Mouse (Mus musculus) left cerebral cortex, postnatal 14 days (tissue): ENCODE results near the gene Hsd17b12. TPM values are rescaled to one million over a fixed set of nuclear protein-coding genes. Genes with fewer than 3 reads are reported as not detected.
A peak's percentile ranks its signal among the peaks of the same experiment; 100 is the strongest.

Experiments
- DNase-seq, 2 experiments: peaks; one replicate each; pipeline ENCODE4 v3.0.0; 2021 to 2022; ENCODE audit warnings: low spot score in 2 of 2, mixed read lengths in 1 of 2
- intact Hi-C: fragments of 180-260 bp; cut with DNase I; formaldehyde crosslinking; loops from one replicate; pipeline ENCODE4 v1.15.1; 2025
- microRNA-seq, 2 experiments: library from miRNA; unstranded; fragments of <30 nt; microRNA quantifications; one replicate each; pipeline ENCODE4 v1.2.0; 2022
- total RNA-seq, 2 experiments: library from RNA; stranded (reverse); gene quantifications; 2 replicates each; pipeline ENCODE4 v1.2.3; 2021

Gene Hsd17b12
- total RNA-seq, 2 experiments from 2014 or later, result 73.0 to 79.2 TPM

DNA sequence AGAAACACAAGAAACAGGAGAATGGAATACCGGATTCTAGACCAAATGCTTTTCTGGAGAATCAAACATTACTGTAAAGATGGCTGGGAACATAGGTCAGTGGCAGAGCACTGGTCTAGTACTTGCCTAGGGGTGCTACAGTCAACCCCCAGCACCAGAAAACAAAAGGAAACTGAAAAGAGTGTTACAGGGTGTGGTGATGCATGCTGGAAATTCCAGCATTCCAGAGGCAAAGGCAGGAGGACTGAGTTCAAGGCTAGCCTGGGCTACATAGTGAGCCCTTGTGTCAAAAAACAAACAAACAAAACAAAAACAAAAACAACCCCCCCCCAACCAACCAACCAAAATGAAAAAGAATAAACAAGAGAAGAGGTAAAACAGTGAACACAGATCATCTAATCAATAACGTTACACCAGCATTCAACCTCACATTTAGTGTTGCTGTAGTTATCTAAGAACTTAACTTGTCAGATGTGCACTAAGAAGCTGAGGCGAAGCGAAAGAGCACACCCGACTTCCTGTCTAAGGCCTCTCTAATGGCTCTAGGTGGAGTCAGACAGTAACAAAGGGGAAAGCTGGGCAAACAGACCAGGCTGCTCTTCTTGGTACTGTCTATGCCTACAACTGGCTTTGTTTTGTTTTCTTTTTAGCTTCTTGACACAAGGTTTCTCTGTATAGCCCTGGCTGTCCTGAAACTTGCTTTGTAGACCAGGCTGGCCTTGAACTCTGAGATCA is 117.2 kb downstream of the Hsd17b12 start:
- DNase-seq, result no peak
- intact Hi-C loops, result no loop called here

DNA sequence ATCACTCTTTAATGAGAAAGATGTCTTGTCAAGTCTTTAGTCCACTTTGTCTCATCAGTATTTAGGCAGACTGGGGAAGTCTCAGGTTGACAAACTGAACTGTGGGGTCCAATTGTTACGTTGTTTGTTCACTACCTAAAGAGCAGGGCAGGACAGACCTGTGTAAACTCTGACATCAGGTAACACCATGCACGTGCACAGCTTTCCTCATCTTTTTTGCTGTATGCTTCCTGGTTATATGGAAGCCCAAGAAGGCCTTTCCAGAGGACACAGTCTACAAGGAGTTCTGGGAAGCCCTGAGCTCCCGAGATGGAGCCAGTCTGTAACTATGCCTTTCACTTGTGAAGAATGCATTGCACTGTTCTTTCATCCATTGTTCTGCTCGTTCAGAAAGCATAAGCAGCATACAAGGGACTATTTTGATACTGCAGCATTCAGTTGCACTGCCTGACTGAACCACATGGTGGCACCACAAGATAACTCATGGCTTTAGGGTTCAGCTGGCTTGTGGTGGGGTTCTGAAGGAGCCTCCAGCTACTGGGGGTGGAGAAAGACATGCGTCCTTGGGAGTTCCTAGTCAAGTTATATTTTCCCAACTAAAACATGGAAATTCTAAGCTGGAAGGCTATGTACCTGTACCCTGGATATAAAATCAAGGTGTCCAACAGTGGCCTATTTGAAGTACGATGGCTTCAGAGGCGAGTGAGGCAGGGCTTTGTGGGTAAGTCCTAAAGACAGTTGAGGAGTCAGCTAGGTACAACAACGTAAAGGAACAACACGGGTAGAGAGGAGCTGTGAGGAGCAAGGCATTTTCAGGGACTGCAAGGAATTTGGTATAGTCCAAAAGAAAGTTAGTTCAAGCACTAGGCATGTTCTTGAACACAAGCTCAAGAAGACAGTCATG is 122.1 kb downstream of the Hsd17b12 start:
- intact Hi-C loops, result loop anchor here (2.0 to 5.0 kb wide), 2 partner anchors 212 to 255 kb away; no protein-coding TSS in a partner anchor
- peak; percentile 92 for DNase-seq

DNA sequence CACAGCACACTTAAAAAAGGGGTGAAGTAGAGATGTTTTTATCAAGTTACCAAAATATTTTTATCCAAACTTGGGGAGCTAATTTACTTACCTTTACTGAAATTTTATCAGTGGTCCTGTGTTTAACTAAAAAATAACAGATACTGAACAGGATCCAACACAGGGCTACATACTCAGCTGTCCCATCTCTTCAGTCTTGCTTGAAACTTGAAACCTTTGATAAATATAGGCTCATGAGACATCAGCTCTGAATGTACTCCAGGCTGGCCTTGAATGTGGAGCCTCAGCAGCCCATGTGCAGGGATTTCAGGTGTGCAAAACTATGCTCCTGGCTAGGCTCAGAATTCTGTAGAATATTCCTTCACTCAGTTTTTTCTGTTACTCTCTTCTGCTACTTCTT is 127.2 kb downstream of the Hsd17b12 start:
- no peak for DNase-seq
- intact Hi-C loops, result no loop called here

DNA sequence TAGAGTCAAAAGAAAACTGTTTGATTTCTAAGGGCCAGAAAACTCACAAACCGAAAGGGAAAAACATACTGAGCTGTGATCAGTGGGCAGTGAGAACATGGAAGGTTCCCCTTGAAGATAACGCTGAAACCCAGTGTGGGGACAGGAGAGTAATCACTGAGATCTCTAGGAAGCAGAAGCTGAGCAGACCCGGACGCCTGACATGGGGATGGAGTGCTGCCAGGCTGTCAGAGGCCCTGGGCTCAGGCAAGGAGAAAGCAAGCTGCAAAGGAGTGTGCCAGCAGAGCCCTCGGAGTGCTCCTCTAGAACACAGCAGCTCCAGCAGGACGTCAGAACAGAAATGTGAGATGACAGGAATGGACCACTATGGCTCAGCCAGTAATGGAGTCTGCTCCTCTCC is 133.1 kb downstream of the Hsd17b12 start:
- intact Hi-C loops, result no loop called here
- no peak for DNase-seq

DNA sequence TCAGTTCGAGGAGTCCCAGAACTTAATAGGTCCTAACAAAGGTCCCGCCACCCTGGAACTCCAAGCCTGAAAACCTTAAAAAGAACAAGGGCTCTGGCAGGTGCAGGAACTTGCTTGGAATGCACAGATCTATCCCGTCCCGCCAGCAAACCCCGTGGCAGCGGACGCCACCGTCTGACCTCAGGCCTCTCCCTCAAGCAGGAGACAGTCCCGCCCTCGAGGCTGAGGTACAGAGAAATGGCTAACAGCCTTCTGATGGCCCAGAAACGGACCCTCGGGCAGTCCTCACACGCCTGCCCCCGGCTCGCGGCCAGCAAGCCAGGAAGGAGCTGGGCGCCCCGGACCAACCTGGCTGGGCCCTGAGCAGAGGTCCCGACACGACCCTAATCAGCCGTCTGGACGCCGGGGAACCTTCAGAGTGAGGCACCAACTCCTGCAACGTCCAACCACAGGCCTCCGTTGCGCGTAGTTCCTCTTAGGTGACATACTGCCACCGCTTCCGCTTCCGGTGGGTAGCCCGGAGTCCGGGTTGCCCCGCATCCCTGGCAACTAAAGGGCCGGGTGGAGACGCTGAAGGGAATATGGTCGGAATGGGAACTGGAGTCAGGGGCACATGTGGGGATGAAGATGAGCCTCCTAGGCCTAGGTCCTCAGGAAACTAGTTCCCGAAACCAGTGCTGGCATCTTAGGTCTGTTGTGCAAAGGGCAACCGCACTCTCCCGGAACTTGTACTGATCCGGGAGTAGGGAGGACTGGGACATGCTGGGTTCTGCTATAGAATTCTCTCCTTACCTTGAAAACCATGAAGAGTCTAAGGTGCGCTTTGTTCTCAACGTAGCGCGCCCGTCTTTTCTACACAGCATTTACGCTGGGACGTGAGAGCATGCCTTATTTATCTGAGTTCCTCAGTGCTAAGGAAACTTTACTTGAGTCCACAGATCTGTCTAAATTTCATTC is 147.2 kb downstream of the Hsd17b12 start, which contains the start of gene Alkbh3:
Gene Alkbh3, minus strand, starts transcription at position 473 of the 957 bp plus-strand sequence.
- intact Hi-C loops, result no loop called here

DNA sequence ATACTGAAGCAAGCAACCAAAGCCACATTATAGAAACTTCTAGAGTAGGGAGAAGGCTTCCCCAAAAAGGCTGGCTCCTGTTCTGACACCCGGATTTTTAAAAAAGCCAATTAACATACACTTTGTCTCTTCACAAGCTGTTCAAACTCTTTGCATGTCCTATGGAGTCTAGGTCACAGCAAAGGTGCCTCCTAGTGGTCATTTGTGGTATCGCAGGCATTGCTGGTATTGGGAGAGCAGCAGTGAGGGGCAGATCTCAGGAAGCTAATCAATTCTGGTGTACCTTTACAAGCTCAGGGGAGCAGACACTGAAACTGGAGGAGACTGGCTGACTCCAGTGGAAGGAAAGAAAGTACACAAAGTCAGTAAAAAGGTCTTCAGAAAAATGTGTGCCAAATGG is 155.4 kb downstream of the Hsd17b12 start:
- intact Hi-C loops, result loop anchor here (1.0 to 5.0 kb wide), 2 partner anchors 45 to 132 kb away; partner anchors contain the start of gene Gm13889

More for the DNA sequence above, 147.2 kb downstream of the Hsd17b12 start, which contains the start of gene Alkbh3:
- peak; percentile 95 to 96 for DNase-seq

DNA sequence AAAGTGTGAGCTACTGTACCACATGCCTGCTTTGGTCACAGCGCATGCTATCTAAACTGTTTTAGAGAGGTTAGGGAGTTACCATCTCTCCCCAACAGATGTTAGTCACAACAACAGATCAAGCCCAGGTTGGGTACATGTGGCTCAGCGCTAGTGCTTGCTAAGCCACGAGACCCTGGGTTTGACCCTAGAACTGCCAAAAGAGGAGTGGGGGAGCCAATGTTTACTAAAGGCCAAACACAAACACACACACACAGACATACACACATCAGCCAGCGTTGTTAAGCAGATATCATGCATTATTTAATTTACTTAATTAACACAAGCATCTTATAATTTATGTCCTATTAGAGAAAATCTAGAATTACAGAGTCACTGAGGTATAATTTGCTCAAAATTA is 155.8 kb downstream of the Hsd17b12 start:
- intact Hi-C loops, result loop anchor here (1.0 to 5.0 kb wide), 2 partner anchors 45 to 132 kb away; partner anchors contain the start of gene Gm13889
- DNase-seq, result no peak

More for the DNA sequence above, 155.4 kb downstream of the Hsd17b12 start:
- peak; percentile 92 to 95 for DNase-seq

DNA sequence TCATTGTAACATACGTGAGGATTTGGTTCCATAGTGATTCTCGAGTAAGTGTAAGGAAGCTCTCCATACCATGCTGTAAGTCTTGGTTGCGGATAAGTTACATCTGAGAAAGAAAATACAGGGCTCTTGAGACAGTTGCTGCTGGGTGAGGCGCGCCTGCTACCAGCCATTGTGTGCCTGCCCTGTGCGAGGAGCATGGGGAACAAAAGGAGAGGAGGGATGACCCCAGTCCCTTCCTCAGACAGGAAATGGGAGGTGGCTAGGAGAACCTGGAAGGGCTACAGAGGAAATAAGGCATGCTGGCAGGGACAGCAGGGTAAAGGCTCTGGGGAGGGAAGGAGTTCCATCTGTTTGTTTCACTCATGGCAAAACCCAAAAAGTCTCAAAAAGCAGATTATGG is 156.4 kb downstream of the Hsd17b12 start:
- no peak for DNase-seq
- intact Hi-C loops, result loop anchor here (5.0 kb wide), 1 partner anchor 44 kb away; the partner anchor contains the start of gene Gm13889

DNA sequence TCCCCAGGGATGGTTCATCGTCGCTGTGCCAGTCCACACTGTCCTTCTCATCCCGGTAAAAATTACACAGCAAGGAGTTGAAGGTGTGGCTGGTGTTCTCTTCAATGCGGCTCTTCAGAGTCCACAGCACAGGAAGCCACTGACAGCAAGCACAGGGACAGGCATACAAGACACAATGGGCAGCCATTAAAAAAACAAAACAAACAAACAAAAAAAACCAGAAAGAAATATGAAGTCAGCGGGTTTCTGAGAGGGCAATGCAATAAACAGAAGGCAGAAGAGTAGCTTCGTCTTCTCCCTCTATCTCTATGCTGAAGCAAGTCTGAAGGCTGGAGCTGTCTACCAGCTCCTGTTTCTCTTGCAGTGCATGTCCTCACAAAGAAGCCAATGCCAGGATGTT is 161.5 kb downstream of the Hsd17b12 start, which contains the start of gene Gm27027:
Gene Gm27027, minus strand, starts transcription at position 101 of the 400 bp plus-strand sequence.
- intact Hi-C loops, result no loop called here
- no peak for DNase-seq

DNA sequence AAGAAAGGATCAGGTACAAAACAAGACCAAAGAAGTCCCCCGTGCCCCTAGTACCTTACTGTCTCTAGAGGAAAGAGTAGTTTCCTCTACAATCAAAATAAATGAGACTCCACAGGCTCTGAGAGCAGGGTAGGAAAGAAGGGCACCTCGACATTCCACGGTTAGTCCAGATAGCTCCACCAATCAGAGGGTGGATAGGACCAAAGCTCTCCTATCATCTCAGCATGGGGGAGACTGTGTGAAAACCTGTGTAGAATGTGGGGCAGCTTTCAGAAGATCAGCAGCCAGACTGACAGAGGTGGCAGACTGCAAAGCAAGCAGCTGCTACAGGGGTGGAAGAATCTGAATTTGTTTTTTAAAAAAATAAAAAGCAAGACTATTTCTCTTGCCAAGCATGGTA is 165.0 kb downstream of the Hsd17b12 start:
- intact Hi-C loops, result no loop called here
- no peak for DNase-seq

DNA sequence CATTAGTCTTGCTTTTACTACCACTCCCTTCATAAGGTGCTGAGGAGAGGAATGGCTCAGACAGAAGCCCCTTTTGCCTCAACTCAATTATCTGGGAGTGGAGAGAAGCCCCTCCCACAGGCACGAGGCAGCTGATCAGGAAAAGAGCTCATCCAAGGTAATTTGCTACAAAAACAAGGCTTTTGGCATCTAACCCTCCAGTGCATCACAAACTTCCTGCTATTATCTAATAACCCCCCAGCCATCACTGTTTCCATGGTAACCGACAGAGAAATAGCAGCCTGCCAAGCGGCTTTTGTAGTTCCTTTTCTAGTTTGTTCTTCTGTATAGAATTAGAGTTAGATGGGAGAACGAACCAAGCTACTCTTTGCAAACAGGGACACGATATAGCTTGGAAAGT is 165.5 kb downstream of the Hsd17b12 start:
- peak; percentile 41 to 53 for DNase-seq

DNA sequence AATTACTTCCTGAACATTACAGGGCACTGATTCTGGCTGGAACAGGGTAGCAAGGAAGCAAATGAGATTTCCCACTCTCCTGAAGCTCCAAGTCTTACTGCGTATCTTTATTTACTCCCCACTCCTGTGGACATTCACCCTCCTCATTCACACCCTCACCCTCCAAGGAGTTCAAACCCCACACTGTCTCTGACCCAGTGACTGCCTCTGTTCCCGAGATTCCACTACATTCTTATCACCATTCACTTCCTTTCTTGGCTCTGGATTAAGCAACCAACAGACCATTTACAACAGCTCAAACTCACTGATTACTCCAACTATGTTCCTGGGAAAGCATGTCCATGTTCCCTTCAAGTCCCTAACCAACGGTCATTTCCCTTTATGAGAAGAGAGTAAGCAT is 166.4 kb downstream of the Hsd17b12 start:
- no peak for DNase-seq
- intact Hi-C loops, result no loop called here

More for the DNA sequence above, 165.5 kb downstream of the Hsd17b12 start:
- intact Hi-C loops, result no loop called here

DNA sequence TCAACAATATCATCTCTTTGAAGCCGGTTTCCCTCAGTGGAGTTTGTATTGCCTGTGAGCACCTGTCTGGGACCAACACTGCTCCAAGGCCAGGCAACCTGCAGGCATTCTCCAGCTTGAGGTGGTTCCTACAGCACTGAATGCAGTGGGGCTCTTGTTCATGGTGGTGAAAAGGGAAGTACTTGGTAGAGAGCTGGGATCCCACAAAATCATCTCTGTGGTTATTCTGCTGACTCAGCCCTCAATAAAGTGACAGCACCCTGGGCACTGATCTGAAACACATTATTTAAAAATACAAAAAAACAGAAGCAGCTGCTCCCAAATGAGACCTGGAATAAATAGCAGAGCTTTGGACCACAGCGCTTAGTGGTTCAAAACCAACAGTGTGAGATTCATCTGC is 169.3 kb downstream of the Hsd17b12 start:
- intact Hi-C loops, result no loop called here

More for the DNA sequence above, 169.3 kb downstream of the Hsd17b12 start:
- no peak for DNase-seq

Small RNA genes within 50 kb of the gene (microRNA-seq; reads per million reads assigned to microRNA genes)
- 0 reads per million in 2 experiments for gene Gm23630

Other genes starting within 250 kb of the Hsd17b12 start
- gene Gm13889, start 200.8 kb downstream of the Hsd17b12 start, total RNA-seq, result 10 to 100 TPM; 62.3 to 73.1 TPM
- gene Gm27027, start 161.6 kb downstream of the Hsd17b12 start, total RNA-seq, result not detected
- gene Alkbh3, start 147.2 kb downstream of the Hsd17b12 start, total RNA-seq, result 10 to 100 TPM; 23.7 to 25.1 TPM
- 10 to 100 TPM; 31.1 to 33.3 TPM for gene Ttc17, start 248.7 kb upstream of the Hsd17b12 start, total RNA-seq